Mouse (Mus musculus) ES-E14 (cell line): ENCODE results near the gene Rps8.

Source experiments
- CHD2 ChIP-seq: IDR thresholded peaks from 2 replicates; pipeline ENCODE4 v1.6.1; 2014; ENCODE audit warnings: mild to moderate bottlenecking, low read depth, low read length, inconsistent platforms
- MAFK ChIP-seq: IDR thresholded peaks from 2 replicates; pipeline ENCODE4 v1.6.1; 2014; ENCODE audit warnings: mild to moderate bottlenecking, low read depth, low read length, inconsistent platforms; ENCODE audit not compliant: insufficient read depth
- ZNF384 ChIP-seq: IDR thresholded peaks from 2 replicates; pipeline ENCODE4 v1.6.1; 2012; ENCODE audit warnings: low read depth, low read length, inconsistent platforms

DNA sequence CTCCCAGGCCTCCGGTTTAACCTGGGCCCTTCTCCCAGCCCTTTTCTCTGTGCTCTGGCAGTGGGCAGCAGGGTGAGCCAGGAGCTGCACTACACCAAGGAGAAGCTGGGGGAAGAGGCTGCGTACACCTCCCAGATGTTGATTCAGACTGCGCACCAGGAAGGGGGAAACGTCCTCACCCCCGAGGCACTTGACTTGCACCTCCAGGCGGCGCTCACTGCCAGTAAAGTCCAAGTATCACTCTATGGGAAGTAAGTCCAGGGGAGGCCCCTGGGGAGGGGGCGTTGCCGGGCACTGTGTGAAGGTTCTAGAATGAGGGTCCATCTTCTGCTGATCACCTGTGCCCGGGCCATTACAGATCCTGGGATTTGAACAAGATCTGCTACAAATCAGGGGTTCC is 51.4 kb downstream of the Rps8 start:
- TF ChIP-seq ZNF384: no peak
- no peak for TF ChIP-seq MAFK
- TF ChIP-seq CHD2: no peak
